In genomic region chr11:86907889-86908590, GRCm38 (mm10) we compare ENCODE assay signal across 14 mouse cellular contexts.
DNase-seq lines count a peak whose midpoint lies in the region; ATAC-seq and TF ChIP-seq lines count a peak whose summit lies in the region.
"Had no signal": no experiment of that assay in that cellular context is flagged by ENCODE, and none has a peak within 500 bp of the region (broad histone marks: within the 10 kb centered on the region; RNA-seq: fewer than 3 reads in every experiment).

No protein-coding gene starts in this region.

- H3K9me3 ChIP-seq in MEL (replicated peaks; ENCODE audit: insufficient read depth, low read length), result no peaks in the 10 kb centered on the region
- H3K9me3 ChIP-seq in intestine, postnatal 0 days (ENCODE audit: control insufficient read depth), result no peaks in the 10 kb centered on the region
- H3K9me3 ChIP-seq: forebrain, embryonic 10.5 days; heart, embryonic 10.5 days; limb, embryonic 13.5 days had no signal

- no peak for DNase-seq in thymus, adult 2 months
- no peak for DNase-seq in thymus, postnatal 10 days (ENCODE audit: low spot score in 2 of 2)
- DNase-seq in MEL (ENCODE audit: low read depth, low spot score), result peak; percentile 95
- peak; percentile 72 for DNase-seq in splenic B cell, adult 2 months (ENCODE audit: low read depth, low spot score)
- DNase-seq in layer of hippocampus, postnatal 36 days, result no peak
- no peak for DNase-seq in embryo, embryonic 11 days
- no peak for DNase-seq in cerebellum, adult 9-10 months
- DNase-seq: cerebellum, adult 18-20 months; heart, postnatal 4 days; lung, postnatal 4 days had no signal

- peak overlapping the region; percentile 16; the same call in 1 of the 2 replicates for H3K27ac ChIP-seq in thymus, adult 2 months (ENCODE audit: control insufficient read depth, insufficient read depth, low read length)
- H3K27ac ChIP-seq in MEL (ENCODE audit: control insufficient read depth, low read depth, low read length), result peak overlapping the region; percentile 81
- H3K27ac ChIP-seq in intestine, postnatal 0 days (ENCODE audit: low read depth, low read length), result peak overlapping the region; percentile 46
- H3K27ac ChIP-seq: forebrain, embryonic 10.5 days; heart, embryonic 10.5 days; limb, embryonic 13.5 days had no signal

- TF ChIP-seq RAD21 in MEL (IDR thresholded peaks at IDR 0.05; ENCODE audit: low read depth, low read length), result no peak

- H3K79me2 ChIP-seq in MEL (ENCODE audit: control insufficient read depth, insufficient read depth, low read length, poor library complexity), result no peaks in the 10 kb centered on the region; the same call in 1 of the 2 replicates

- TF ChIP-seq CTCF in thymus, adult 2 months (IDR thresholded peaks at IDR 0.05; ENCODE audit: borderline replicate concordance, control insufficient read depth, extremely low read depth, insufficient read depth, low read length, poor library complexity), result no peak
- TF ChIP-seq CTCF in MEL (IDR thresholded peaks at IDR 0.05 in 2 of 3, conservative IDR thresholded peaks at IDR 0.05 in 1 of 3; ENCODE audit: control insufficient read depth in 1 of 3, insufficient read depth in 1 of 3, low read depth in 2 of 3, low read length in 3 of 3, poor library complexity in 1 of 3, severe bottlenecking in 1 of 3), result no peak
- no peak for TF ChIP-seq CTCF in intestine, postnatal 0 days (IDR thresholded peaks at IDR 0.05; ENCODE audit: low read depth)

- 0 out of 2 replicates have a peak overlapping the region, but pooled peaks have one; percentile 2 for H3K4me3 ChIP-seq in thymus, adult 2 months (ENCODE audit: control insufficient read depth, insufficient read depth, low read length)
- peak overlapping the region; percentile 53 to 55 for H3K4me3 ChIP-seq in MEL (ENCODE audit: control insufficient read depth in 1 of 2, insufficient read depth in 1 of 2, low read depth in 2 of 2, low read length in 2 of 2)
- H3K4me3 ChIP-seq in intestine, postnatal 0 days (ENCODE audit: low read depth, low read length), result no peak overlapping the region
- H3K4me3 ChIP-seq: forebrain, embryonic 10.5 days; heart, embryonic 10.5 days; limb, embryonic 13.5 days had no signal

- H3K4me2 ChIP-seq in intestine, postnatal 0 days (replicated peaks; ENCODE audit: low read depth), result no peak overlapping the region
- H3K4me2 ChIP-seq: limb, embryonic 13.5 days had no signal

- TF ChIP-seq POLR2A in thymus, adult 2 months (IDR thresholded peaks at IDR 0.05; ENCODE audit: control insufficient read depth, extremely low read depth, insufficient read depth, low read length, poor library complexity), result no peak
- TF ChIP-seq POLR2A in MEL (IDR thresholded peaks at IDR 0.05; ENCODE audit: control insufficient read depth in 1 of 2, insufficient read depth in 1 of 2, low read depth in 1 of 2, low read length in 2 of 2, poor library complexity in 1 of 2), result peak; percentile 49 to 72

- H3K27me3 ChIP-seq in thymus, adult 2 months (ENCODE audit: control insufficient read depth, insufficient read depth, low read length), result no peaks in the 10 kb centered on the region
- H3K27me3 ChIP-seq in MEL (ENCODE audit: control insufficient read depth in 1 of 2, insufficient read depth in 2 of 2, low read length in 2 of 2), result no peaks in the 10 kb centered on the region; a peak in 1 of 4 replicates
- no peaks in the 10 kb centered on the region for H3K27me3 ChIP-seq in intestine, postnatal 0 days (replicated peaks; ENCODE audit: control insufficient read depth, insufficient read depth, low read length)
- H3K27me3 ChIP-seq in splenic B cell, adult 2 months (ENCODE audit: control insufficient read depth, insufficient read depth, low read length, poor library complexity, severe bottlenecking), result no peaks in the 10 kb centered on the region; the same call in 1 of the 2 replicates
- H3K27me3 ChIP-seq: limb, embryonic 13.5 days had no signal

- peaks cover 9% of the 10 kb centered on the region for H3K4me1 ChIP-seq in thymus, adult 2 months (replicated peaks; ENCODE audit: control insufficient read depth, insufficient read depth, low read length)
- peaks cover 17 to 27% of the 10 kb centered on the region in 2 experiments for H3K4me1 ChIP-seq in MEL (ENCODE audit: control insufficient read depth in 1 of 2, insufficient read depth in 2 of 2, low read length in 2 of 2)
- H3K4me1 ChIP-seq in intestine, postnatal 0 days (replicated peaks; ENCODE audit: control insufficient read depth, insufficient read depth, low read length), result 0 out of 2 replicates have a peak, but pooled peaks cover 13% of the 10 kb centered on the region
- H3K4me1 ChIP-seq: forebrain, embryonic 10.5 days; limb, embryonic 13.5 days had no signal

- WGBS in thymus, adult 2 months, result 56% methylated on average over 5 of the region's 5 CpGs
- 73% methylated on average over 5 of the region's 5 CpGs for WGBS in intestine, postnatal 0 days

- H3K36me3 ChIP-seq in thymus, adult 2 months (ENCODE audit: control insufficient read depth, insufficient read depth, low read length), result no peaks in the 10 kb centered on the region
- H3K36me3 ChIP-seq in MEL (ENCODE audit: control insufficient read depth in 1 of 2, insufficient read depth in 2 of 2, low read length in 2 of 2), result peaks cover 0 to 26% of the 10 kb centered on the region in 2 experiments; a peak in 2 of 4 replicates
- H3K36me3 ChIP-seq in intestine, postnatal 0 days (ENCODE audit: control insufficient read depth, insufficient read depth), result no peaks in the 10 kb centered on the region
- H3K36me3 ChIP-seq in splenic B cell, adult 2 months (ENCODE audit: control insufficient read depth, insufficient read depth, low read length, poor library complexity, severe bottlenecking), result no peaks in the 10 kb centered on the region
- H3K36me3 ChIP-seq: forebrain, embryonic 10.5 days; heart, embryonic 10.5 days; limb, embryonic 13.5 days had no signal

- no peak; a peak in 1 of 4 replicates for TF ChIP-seq EP300 in MEL (IDR thresholded peaks at IDR 0.05; ENCODE audit: low read depth in 1 of 2, low read length in 2 of 2)

- ATAC-seq in intestine, postnatal 0 days, result peak; percentile 15; the same call in 1 of the 2 replicates

- H3K9ac ChIP-seq in MEL (ENCODE audit: control insufficient read depth, low read depth, low read length, poor library complexity, severe bottlenecking), result peak overlapping the region; percentile 76
- H3K9ac ChIP-seq in intestine, postnatal 0 days (ENCODE audit: low read depth, low read length), result no peak overlapping the region
- H3K9ac ChIP-seq: limb, embryonic 13.5 days had no signal

TF ChIP-seq in MEL, 35 proteins besides CTCF, POLR2A, EP300 and RAD21:
- no peak for TF ChIP-seq MAFK (IDR thresholded peaks at IDR 0.05; ENCODE audit: borderline replicate concordance, low read depth, low read length)
- TF ChIP-seq HCFC1 (IDR thresholded peaks at IDR 0.05; ENCODE audit: low read depth, low read length), result peak; percentile 63
- peak; percentile 67; the same call in 1 of the 2 replicates for TF ChIP-seq MAZ (IDR thresholded peaks at IDR 0.05; ENCODE audit: low read depth, low read length)
- TF ChIP-seq ETS1 (IDR thresholded peaks at IDR 0.05; ENCODE audit: low read depth, low read length), result no peak
- peak; percentile 86 for TF ChIP-seq ELF1 (IDR thresholded peaks at IDR 0.05; ENCODE audit: low read depth, low read length)
- no peak for TF ChIP-seq KAT2A (conservative IDR thresholded peaks at IDR 0.05; ENCODE audit: low read depth, low read length)
- TF ChIP-seq SIN3A (IDR thresholded peaks at IDR 0.05; ENCODE audit: low read length), result peak; percentile 64
- TF ChIP-seq NELFE (IDR thresholded peaks at IDR 0.05; ENCODE audit: low read depth, low read length), result peak; percentile 68
- TF ChIP-seq MAX (IDR thresholded peaks at IDR 0.05; ENCODE audit: low read length), result peak; percentile 26; the same call in 1 of the 2 replicates
- TF ChIP-seq ZMIZ1 (IDR thresholded peaks at IDR 0.05; ENCODE audit: low read depth, low read length), result 0 out of 2 replicates have a peak, but pooled peaks have one; percentile 47
- TF ChIP-seq MXI1 (IDR thresholded peaks at IDR 0.05; ENCODE audit: low read depth, low read length), result peak; percentile 53; the same call in 1 of the 2 replicates
- peak; percentile 11; the same call in 1 of the 2 replicates for TF ChIP-seq ZC3H11A (IDR thresholded peaks at IDR 0.05; ENCODE audit: low read depth, low read length)

Comparison
In these comparisons a context has a peak if more than half of its experiments do, and no peak if none do; other contexts are left out.
1. DNase-seq: peak in MEL (single experiment) and splenic B cell, adult 2 months (single experiment); none in thymus, adult 2 months (single experiment), thymus, postnatal 10 days (0 of 2), layer of hippocampus, postnatal 36 days (0 of 2), embryo, embryonic 11 days (single experiment) and cerebellum, adult 9-10 months (single experiment).
2. H3K27ac ChIP-seq: peak in every context shown above with its lines; median percentile 81 in MEL; 46 in intestine, postnatal 0 days; 16 in thymus, adult 2 months.